Mouse (Mus musculus) hindbrain, postnatal 0 days (tissue): ENCODE measurements at regions not wholly inside any gene's neighbourhood (a gene's known extent, or its start where the extent isn't known, plus 50 kb on each side); places are given as distances from the start of the nearest gene placed in this dataset.

Experiments used
- ATAC-seq: fragments of 200-750 bp; cut with Nextera tagmentation; 2 replicates; pipeline ENCODE4 v1.8.0; 2017; ENCODE audit warnings: mild to moderate bottlenecking, moderate TSS enrichment, moderate library complexity
- DNase-seq: peaks from one replicate; pipeline ENCODE4 v3.0.0-alpha.2; 2015; ENCODE audit warnings: low spot score
- H3K27ac ChIP-seq: fragments of 300-500 bp; sonication (generic); 2 replicates; pipeline ENCODE4 v1.5.1; 2014; ENCODE audit warnings: mild to moderate bottlenecking
- H3K27me3 ChIP-seq: fragments of 300-500 bp; sonication (generic); 2 replicates; pipeline ENCODE4 v1.6.1; 2014; ENCODE audit warnings: low read length, mixed read lengths; ENCODE audit not compliant: insufficient read depth
- H3K36me3 ChIP-seq: fragments of 300-500 bp; sonication (generic); 2 replicates; pipeline ENCODE4 v1.6.1; 2014; ENCODE audit warnings: low read length, mixed read lengths; ENCODE audit not compliant: insufficient read depth
- H3K4me1 ChIP-seq: fragments of 300-500 bp; sonication (generic); 2 replicates; pipeline ENCODE4 v1.6.1; 2014; ENCODE audit warnings: antibody characterized with exemption, low read length, mixed read lengths; ENCODE audit not compliant: insufficient read depth
- H3K4me2 ChIP-seq: fragments of 300-500 bp; sonication (generic); 2 replicates; pipeline ENCODE4 v1.6.1; 2014; ENCODE audit warnings: low read depth, mild to moderate bottlenecking, low read length, moderate library complexity, mixed read lengths
- H3K4me3 ChIP-seq: fragments of 300-500 bp; sonication (generic); 2 replicates; pipeline ENCODE4 v1.5.1; 2014; ENCODE audit warnings: low read length
- H3K9ac ChIP-seq: fragments of 300-500 bp; sonication (generic); replicated peaks from 2 replicates; pipeline ENCODE4 v1.6.1; 2014; ENCODE audit warnings: mild to moderate bottlenecking, low read length, moderate library complexity, mixed read lengths
- H3K9me3 ChIP-seq: fragments of 300-500 bp; sonication (generic); 2 replicates; pipeline ENCODE4 v1.6.1; 2016; ENCODE audit warnings: low read length, mixed read lengths
- CTCF ChIP-seq: IDR thresholded peaks from 2 replicates; pipeline ENCODE4 v1.5.1; 2016; ENCODE audit warnings: antibody characterized with exemption, control low read depth, low read depth
- WGBS: fragments of 180-500 bp; shearing (Covaris S2); extraction: QIAGEN DNeasy Blood & Tissue Kit; methylation state at CpG from one replicate; pipeline ENCODE4 v1.1.7; 2014; 5-methylcytosine and 5-hydroxymethylcytosine counted together

- no peak overlapping the region for H3K4me2 ChIP-seq
- no peak overlapping the region for H3K4me3 ChIP-seq
- H3K9ac ChIP-seq = no peak overlapping the region
- H3K4me1 ChIP-seq = no peaks in the 10 kb centered on the region
- H3K27me3 ChIP-seq = no peaks in the 10 kb centered on the region
- H3K9me3 ChIP-seq = no peaks in the 10 kb centered on the region
- DNase-seq (no peak), ATAC-seq (no peak)
- no peak for TF ChIP-seq CTCF
- H3K36me3 ChIP-seq = no peaks in the 10 kb centered on the region
- H3K27ac ChIP-seq = no peak overlapping the region
- 79% methylated on average over 1 of the region's 1 CpGs for WGBS
Measured at GRCm38 (mm10) chr6:107629376-107629775, 99.8 kb downstream of the Lrrn1 start.

GRCm38 (mm10) chr6:107645751-107646150, 116.2 kb downstream of the Lrrn1 start:
- Histone ChIP-seq H3K4me3 (no peak overlapping the region), H3K36me3 (no peaks in the 10 kb centered on the region), H3K27ac (no peak overlapping the region), H3K27me3 (no peaks in the 10 kb centered on the region), H3K4me2 (no peak overlapping the region), H3K9ac (no peak overlapping the region), H3K4me1 (no peaks in the 10 kb centered on the region), H3K9me3 (no peaks in the 10 kb centered on the region)
- ATAC-seq (no peak), DNase-seq (no peak)
- TF ChIP-seq CTCF = no peak
- WGBS = 71% methylated on average over 2 of the region's 2 CpGs

GRCm38 (mm10) chr6:107653840-107654523, 124.4 kb downstream of the Lrrn1 start:
- no peaks in the 10 kb centered on the region for H3K9me3 ChIP-seq
- no peak for DNase-seq
- no peak for ATAC-seq
- no peak overlapping the region for H3K4me3 ChIP-seq
- no peak overlapping the region for H3K4me2 ChIP-seq
- H3K27ac ChIP-seq = no peak overlapping the region
- H3K36me3 ChIP-seq = no peaks in the 10 kb centered on the region
- no peak for TF ChIP-seq CTCF
- no peaks in the 10 kb centered on the region for H3K27me3 ChIP-seq
- no peaks in the 10 kb centered on the region for H3K4me1 ChIP-seq
- no peak overlapping the region for H3K9ac ChIP-seq

- H3K4me2 ChIP-seq = no peak overlapping the region
- 89% methylated on average over 2 of the region's 2 CpGs for WGBS
- DNase-seq (no peak), ATAC-seq (no peak)
- H3K9ac ChIP-seq = no peak overlapping the region
- TF ChIP-seq CTCF = no peak
- H3K4me1 ChIP-seq = no peaks in the 10 kb centered on the region
- H3K27ac ChIP-seq = no peak overlapping the region
- no peaks in the 10 kb centered on the region for H3K9me3 ChIP-seq
- no peaks in the 10 kb centered on the region for H3K27me3 ChIP-seq
- no peak overlapping the region for H3K4me3 ChIP-seq
- H3K36me3 ChIP-seq = no peaks in the 10 kb centered on the region
Measured at GRCm38 (mm10) chr6:107657805-107658204, 128.2 kb downstream of the Lrrn1 start.

GRCm38 (mm10) chr6:107661009-107661764, 131.6 kb downstream of the Lrrn1 start:
- ATAC-seq (no peak), DNase-seq (no peak)
- 77% methylated on average over 5 of the region's 5 CpGs for WGBS

GRCm38 (mm10) chr6:107699298-107699697, 169.7 kb downstream of the Lrrn1 start:
- no peak for TF ChIP-seq CTCF
- no peak overlapping the region for H3K9ac ChIP-seq
- H3K27me3 ChIP-seq = no peaks in the 10 kb centered on the region
- WGBS = 90% methylated on average over 4 of the region's 4 CpGs
- no peaks in the 10 kb centered on the region for H3K4me1 ChIP-seq
- no peaks in the 10 kb centered on the region for H3K36me3 ChIP-seq
- H3K4me2 ChIP-seq = no peak overlapping the region
- ATAC-seq (no peak), DNase-seq (no peak)
- H3K4me3 ChIP-seq = no peak overlapping the region
- no peak overlapping the region for H3K27ac ChIP-seq
- H3K9me3 ChIP-seq = no peaks in the 10 kb centered on the region

More at GRCm38 (mm10) chr6:107661009-107661764, 131.6 kb downstream of the Lrrn1 start:
- no peak overlapping the region for H3K4me3 ChIP-seq
- no peaks in the 10 kb centered on the region for H3K4me1 ChIP-seq
- no peak overlapping the region for H3K27ac ChIP-seq
- H3K27me3 ChIP-seq = no peaks in the 10 kb centered on the region
- no peak overlapping the region for H3K9ac ChIP-seq
- no peak overlapping the region for H3K4me2 ChIP-seq
- H3K9me3 ChIP-seq = no peaks in the 10 kb centered on the region
- no peaks in the 10 kb centered on the region for H3K36me3 ChIP-seq
- TF ChIP-seq CTCF = no peak

- no peak overlapping the region for H3K4me3 ChIP-seq
- no peaks in the 10 kb centered on the region for H3K27me3 ChIP-seq
- no peaks in the 10 kb centered on the region for H3K36me3 ChIP-seq
- no peak overlapping the region for H3K4me2 ChIP-seq
- DNase-seq (no peak), ATAC-seq (no peak)
- H3K9me3 ChIP-seq = no peaks in the 10 kb centered on the region
- H3K9ac ChIP-seq = no peak overlapping the region
- 81% methylated on average over 2 of the region's 2 CpGs for WGBS
- no peaks in the 10 kb centered on the region for H3K4me1 ChIP-seq
- no peak for TF ChIP-seq CTCF
- H3K27ac ChIP-seq = no peak overlapping the region
Measured at GRCm38 (mm10) chr6:107708185-107708584, 178.6 kb downstream of the Lrrn1 start.
